Mouse (Mus musculus): ENCODE results near the gene Zfp354a.

DNA sequence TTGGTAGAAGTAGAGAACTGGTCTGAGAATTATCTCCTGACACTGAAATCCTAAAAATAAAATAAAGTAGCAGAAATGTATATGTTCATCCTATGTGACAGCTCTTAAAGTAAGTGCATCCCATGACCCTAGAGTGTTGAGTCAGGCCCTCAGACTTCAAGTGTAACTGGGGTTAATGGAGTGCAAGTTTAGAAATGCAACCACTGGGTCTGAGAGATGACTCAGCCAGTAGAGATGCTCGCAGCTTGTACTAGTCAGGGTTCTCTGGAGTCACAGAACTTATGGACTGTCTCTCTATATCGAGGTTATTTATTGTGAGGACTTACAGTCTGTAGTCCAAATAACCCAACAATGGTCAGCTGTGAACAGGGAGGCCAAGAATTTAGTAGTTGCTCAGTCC, 7.4 kb upstream of the Zfp354a start:
- TF ChIP-seq POLR2A (IDR thresholded peaks at IDR 0.05; ENCODE audit: extremely low read depth, insufficient read depth, low read length) (no peak), CTCF (IDR thresholded peaks at IDR 0.05; ENCODE audit: extremely low read depth, insufficient read depth, low read length) (no peak)

Data from cortical plate, adult 2 months (tissue).